Mouse (Mus musculus) limb, embryonic 11.5 days (tissue): ENCODE results near the gene Krtap5-5. TPM values are rescaled to one million over a fixed set of nuclear protein-coding genes. Genes with fewer than 3 reads are reported as not detected.

Experiments used
- ATAC-seq: fragments of 200-750 bp; cut with Nextera tagmentation; 2 replicates; pipeline ENCODE4 v1.8.0; 2017; ENCODE audit warnings: low read depth; ENCODE audit not compliant: insufficient number of reproducible peaks, low FRiP score, low TSS enrichment
- DNase-seq: peaks from one replicate; pipeline ENCODE4 v3.0.0-alpha.2; 2015; ENCODE audit warnings: low spot score
- H3K27ac ChIP-seq: fragments of 300-500 bp; sonication (generic); replicated peaks from 2 replicates; pipeline ENCODE4 v1.5.1; 2014; ENCODE audit warnings: low read depth, mild to moderate bottlenecking, low read length
- H3K27me3 ChIP-seq: fragments of 300-500 bp; sonication (generic); 2 replicates; pipeline ENCODE4 v1.6.1; 2014; ENCODE audit warnings: mild to moderate bottlenecking, low read length, mixed read lengths; ENCODE audit not compliant: control insufficient read depth, insufficient read depth
- H3K36me3 ChIP-seq: fragments of 300-500 bp; sonication (generic); 2 replicates; pipeline ENCODE4 v1.6.1; 2014; ENCODE audit warnings: mild to moderate bottlenecking, low read length, moderate library complexity, mixed read lengths; ENCODE audit not compliant: control insufficient read depth, insufficient read depth
- H3K4me1 ChIP-seq: fragments of 300-500 bp; sonication (generic); 2 replicates; pipeline ENCODE4 v1.6.1; 2014; ENCODE audit warnings: low read length, mixed read lengths; ENCODE audit not compliant: control insufficient read depth, insufficient read depth
- H3K4me2 ChIP-seq: fragments of 300-500 bp; sonication (generic); 2 replicates; pipeline ENCODE4 v1.6.1; 2014; ENCODE audit warnings: low read depth, mild to moderate bottlenecking, moderate library complexity; ENCODE audit not compliant: severe bottlenecking
- H3K4me3 ChIP-seq: fragments of 300-500 bp; sonication (generic); 2 replicates; pipeline ENCODE4 v1.5.1; 2014; ENCODE audit warnings: low read depth, low read length
- H3K9ac ChIP-seq: fragments of 300-500 bp; sonication (generic); 2 replicates; pipeline ENCODE4 v1.6.1; 2014; ENCODE audit warnings: mild to moderate bottlenecking, low read length
- H3K9me3 ChIP-seq: fragments of 300-500 bp; sonication (generic); 2 replicates; pipeline ENCODE4 v1.6.1; 2016; ENCODE audit warnings: low read length; ENCODE audit not compliant: control insufficient read depth
- WGBS: fragments of 180-500 bp; shearing (Covaris S2); extraction: QIAGEN DNeasy Blood & Tissue Kit; methylation state at CpG from one replicate; pipeline ENCODE4 v1.1.7; 2014; 5-methylcytosine and 5-hydroxymethylcytosine counted together
- polyA plus RNA-seq: library from polyadenylated mRNA; unstranded; fragments of >200 nt; fragmentation: Nextera tagmentation; extraction: Ambion mirVana; gene quantifications from 2 replicates; pipeline ENCODE4 v1.2.1, GENCODE M21; 2014

Krtap5-5 gene
- polyA plus RNA-seq, 1 experiment from 2014 or later: not detected

GRCm38 (mm10) chr7:142181021-142181420 lies 48.8 kb downstream of the Krtap5-5 start:
- no peak overlapping the region for H3K4me3 ChIP-seq
- H3K9ac ChIP-seq: no peak overlapping the region
- H3K27ac ChIP-seq: no peak overlapping the region
- H3K9me3 ChIP-seq: no peaks in the 10 kb centered on the region
- ATAC-seq (no peak), DNase-seq (no peak)
- H3K36me3 ChIP-seq: no peaks in the 10 kb centered on the region
- no peak overlapping the region for H3K4me2 ChIP-seq
- no peaks in the 10 kb centered on the region for H3K4me1 ChIP-seq
- 50% methylated on average over 1 of the region's 1 CpGs for WGBS
- H3K27me3 ChIP-seq: no peaks in the 10 kb centered on the region

Other genes with a start within 250 kb of the Krtap5-5 start
- gene Mob2, start 168.9 kb downstream of the Krtap5-5 start, polyA plus RNA-seq: 57.6 and 62.7 TPM in 2 replicates
- gene Dusp8, start 134.1 kb downstream of the Krtap5-5 start, polyA plus RNA-seq: 0.47 and 0.48 TPM in 2 replicates
- gene Gm45618, start 109.2 kb downstream of the Krtap5-5 start, polyA plus RNA-seq: not detected in 2 replicates
- gene Gm39115, start 93.9 kb downstream of the Krtap5-5 start, polyA plus RNA-seq: not detected in 2 replicates
- gene Gm45337, start 85.4 kb downstream of the Krtap5-5 start, polyA plus RNA-seq: not detected in 2 replicates
- not detected in 2 replicates for gene Gm29735, start 72.9 kb downstream of the Krtap5-5 start, polyA plus RNA-seq
- gene Gm4553, start 64.2 kb downstream of the Krtap5-5 start, polyA plus RNA-seq: not detected in 2 replicates
- not detected in 2 replicates for gene Krtap5-2, start 54.0 kb downstream of the Krtap5-5 start, polyA plus RNA-seq
- not detected in 2 replicates for gene Gm10153, start 39.6 kb downstream of the Krtap5-5 start, polyA plus RNA-seq
- gene Krtap5-3, start 28.6 kb downstream of the Krtap5-5 start, polyA plus RNA-seq: not detected in 2 replicates
- gene Gm7579, start 18.1 kb downstream of the Krtap5-5 start, polyA plus RNA-seq: not detected in 2 replicates
- gene Gm40460, start 11.1 kb upstream of the Krtap5-5 start, polyA plus RNA-seq: not detected in 2 replicates
- not detected in 2 replicates for gene Gm2431, start 28.4 kb upstream of the Krtap5-5 start, polyA plus RNA-seq
- gene Gm4559, start 44.4 kb upstream of the Krtap5-5 start, polyA plus RNA-seq: not detected in 2 replicates
- gene Krtap5-1, start 67.1 kb upstream of the Krtap5-5 start, polyA plus RNA-seq: not detected in 2 replicates
- not detected in 2 replicates for gene Krtap5-4, start 73.6 kb upstream of the Krtap5-5 start, polyA plus RNA-seq
- 0.27 and 0.72 TPM in 2 replicates for gene Ifitm10, start 143.8 kb upstream of the Krtap5-5 start, polyA plus RNA-seq
- 0.79 TPM in 1 of 2 replicates, not detected in the other for gene Gm49369, start 152.7 kb upstream of the Krtap5-5 start, polyA plus RNA-seq
- 133 and 139 TPM in 2 replicates for gene Ctsd, start 158.1 kb upstream of the Krtap5-5 start, polyA plus RNA-seq
- 0.62 TPM in 1 of 2 replicates, not detected in the other for gene Syt8, start 204.9 kb upstream of the Krtap5-5 start, polyA plus RNA-seq
- 7.0 and 10.3 TPM in 2 replicates for gene Tnni2, start 211.8 kb upstream of the Krtap5-5 start, polyA plus RNA-seq
- 22.8 and 23.3 TPM in 2 replicates for gene Lsp1, start 230.8 kb upstream of the Krtap5-5 start, polyA plus RNA-seq